Mouse (Mus musculus) bone marrow macrophage, adult 2 months (primary cell): Measurements from ENCODE around the gene Mtmr4. TPM values are rescaled to one million over a fixed set of nuclear protein-coding genes. Genes with fewer than 3 reads are reported as not detected.

Experiments used
- H3K27ac ChIP-seq: 2 replicates; pipeline ENCODE4 v1.5.1; 2012; ENCODE audit warnings: low read depth, low read length; ENCODE audit not compliant: insufficient read depth
- H3K4me1 ChIP-seq: 2 replicates; pipeline ENCODE4 v1.6.1; 2012; ENCODE audit warnings: low read length; ENCODE audit not compliant: control insufficient read depth, insufficient read depth
- H3K4me3 ChIP-seq: 2 replicates; pipeline ENCODE4 v1.5.1; 2012; ENCODE audit warnings: mild to moderate bottlenecking, low read length, moderate library complexity; ENCODE audit not compliant: insufficient read depth
- CTCF ChIP-seq: IDR thresholded peaks from 2 replicates; pipeline ENCODE4 v1.5.1; 2012; ENCODE audit warnings: low read depth, mild to moderate bottlenecking, low read length, moderate library complexity
- POLR2A ChIP-seq: IDR thresholded peaks from 2 replicates; pipeline ENCODE4 v1.6.1; 2012; ENCODE audit warnings: mild to moderate bottlenecking, low read depth, low read length, borderline replicate concordance
- polyA plus RNA-seq: library from polyadenylated mRNA; stranded (reverse); fragments of >200 nt; gene quantifications from 2 replicates; pipeline ENCODE4 v1.2.4, GENCODE M21; 2012; ENCODE audit not compliant: missing spikeins, insufficient read depth, insufficient read length

The Mtmr4 gene
- polyA plus RNA-seq, 1 experiment = 16.3 TPM

DNA sequence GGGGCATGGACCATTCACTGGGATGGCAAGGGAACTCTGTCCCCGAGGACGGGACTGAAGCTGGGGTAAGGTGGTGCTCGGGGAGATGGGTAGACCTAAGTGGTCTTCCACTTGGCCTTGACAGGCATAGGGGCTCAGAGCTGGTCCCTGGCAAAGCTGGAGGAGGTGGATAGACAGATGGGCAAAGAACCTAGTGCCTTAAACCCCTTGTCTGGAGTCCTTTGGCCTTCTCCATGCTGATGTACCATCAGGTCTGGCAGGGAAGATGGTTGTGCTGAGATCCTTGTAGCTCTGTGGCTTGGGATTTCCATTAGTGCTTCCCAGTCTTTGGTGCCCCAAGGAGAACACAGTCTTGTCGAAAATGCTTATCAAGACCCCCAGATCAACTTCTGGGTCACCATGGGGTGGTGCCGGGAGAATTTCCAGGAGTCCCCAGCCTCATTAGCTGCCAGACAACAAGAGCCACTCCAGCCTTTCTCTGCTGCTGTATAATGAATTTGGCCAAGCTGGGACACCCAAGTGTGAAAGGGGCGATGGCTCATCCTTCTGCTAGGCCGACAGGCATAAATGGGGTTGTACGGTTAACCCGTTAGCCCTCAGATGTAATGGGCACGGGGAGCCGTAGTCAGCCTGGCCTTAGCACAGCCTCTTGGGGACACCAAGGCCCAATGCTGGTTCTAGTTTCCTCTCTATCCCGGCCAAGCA lies 10.6 kb upstream of the Mtmr4 start:
- TF ChIP-seq POLR2A = no peak
- no peak for TF ChIP-seq CTCF
- Histone ChIP-seq H3K4me1 (0 out of 2 replicates have a peak, but pooled peaks cover 2% of the 10 kb centered on the region), H3K27ac (no peak overlapping the region), H3K4me3 (no peak overlapping the region)

DNA sequence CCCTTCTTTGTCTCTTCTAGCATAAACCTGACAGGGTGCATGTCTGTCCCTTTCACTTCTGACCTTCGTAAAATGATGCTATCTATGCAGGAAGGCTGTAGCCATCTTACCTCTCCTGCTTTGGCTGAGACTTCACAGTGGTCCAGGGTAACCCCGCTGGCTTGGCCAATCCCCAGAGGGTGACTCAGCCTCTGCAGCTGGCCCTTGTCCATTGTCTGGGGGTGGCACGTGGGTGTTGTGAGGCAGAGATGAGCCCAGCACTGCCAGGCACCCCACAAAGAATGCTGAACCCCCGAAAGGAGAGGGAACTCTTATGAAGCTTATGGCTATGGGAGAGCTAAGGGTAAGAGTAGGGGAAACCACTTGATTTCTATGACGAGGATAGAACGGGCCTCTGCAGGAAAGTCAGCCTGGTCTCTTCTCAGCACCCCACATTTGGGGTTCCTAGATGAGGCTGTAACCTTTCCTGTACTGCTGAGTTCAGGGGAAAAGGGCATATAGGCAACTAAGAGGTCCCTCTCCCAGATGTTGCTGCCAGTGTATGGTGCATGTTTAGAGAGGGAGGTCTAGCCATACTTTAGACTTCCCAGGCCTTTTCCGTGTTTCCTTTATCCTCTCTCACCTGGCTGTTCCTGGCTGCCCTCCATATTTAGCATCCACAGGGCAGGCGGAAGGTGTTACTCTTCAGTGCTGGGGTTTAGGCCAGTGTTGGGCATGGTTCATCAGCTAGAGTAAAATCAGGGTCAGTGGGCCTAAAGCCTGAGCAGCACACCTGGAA lies 9.8 kb upstream of the Mtmr4 start:
- H3K4me1 ChIP-seq = 0 out of 2 replicates have a peak, but pooled peaks cover 1% of the 10 kb centered on the region
- H3K4me3 ChIP-seq = no peak overlapping the region
- H3K27ac ChIP-seq = no peak overlapping the region
- no peak for TF ChIP-seq POLR2A
- no peak for TF ChIP-seq CTCF

GRCm38 (mm10) chr11:87583291-87584034 lies 8.5 kb upstream of the Mtmr4 start:
- H3K4me3 ChIP-seq = no peak overlapping the region
- no peak for TF ChIP-seq POLR2A
- TF ChIP-seq CTCF = no peak

GRCm38 (mm10) chr11:87584711-87585505 lies 7.1 kb upstream of the Mtmr4 start:
- no peak overlapping the region for H3K27ac ChIP-seq
- TF ChIP-seq POLR2A (no peak), CTCF (no peak)
- H3K4me1 ChIP-seq = peaks cover 4% of the 10 kb centered on the region; the same call in 1 of the 2 replicates
- H3K4me3 ChIP-seq = no peak overlapping the region

More at GRCm38 (mm10) chr11:87583291-87584034, 8.5 kb upstream of the Mtmr4 start:
- Histone ChIP-seq H3K4me1 (no peaks in the 10 kb centered on the region), H3K27ac (no peak overlapping the region)

DNA sequence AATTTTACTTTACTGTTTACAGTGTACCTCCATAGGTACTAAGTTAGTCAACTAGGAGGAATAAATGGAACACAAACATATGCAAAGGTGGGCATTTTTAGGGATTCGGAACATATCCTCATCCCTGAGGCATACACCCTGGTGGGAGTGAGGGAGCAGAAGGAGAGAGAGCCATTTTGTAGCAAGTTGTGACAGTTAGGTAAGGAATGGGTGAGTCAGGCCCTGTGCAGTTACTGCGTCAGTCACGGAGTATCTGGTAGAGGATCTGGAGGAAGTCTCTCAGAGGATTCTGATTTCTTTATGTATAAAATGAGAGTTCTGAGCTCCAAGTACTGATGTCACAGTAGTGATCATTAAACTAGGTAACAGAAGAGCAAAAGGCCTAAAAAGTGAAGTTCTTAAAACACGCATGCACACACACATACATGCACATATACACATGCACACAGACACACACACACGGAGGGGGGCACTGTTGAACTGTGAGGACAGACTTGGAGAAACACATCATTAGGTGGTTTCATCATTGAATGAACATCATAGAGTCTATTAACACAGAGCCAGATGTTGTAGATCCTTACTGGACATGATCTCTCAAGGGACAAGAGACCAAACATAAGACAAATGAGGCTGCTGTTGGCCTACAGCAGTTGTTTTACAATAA lies 4.6 kb upstream of the Mtmr4 start:
- no peak overlapping the region for H3K4me3 ChIP-seq
- H3K27ac ChIP-seq = no peak overlapping the region
- peaks cover 8% of the 10 kb centered on the region; the same call in 1 of the 2 replicates for H3K4me1 ChIP-seq
- TF ChIP-seq POLR2A (no peak), CTCF (no peak)

DNA sequence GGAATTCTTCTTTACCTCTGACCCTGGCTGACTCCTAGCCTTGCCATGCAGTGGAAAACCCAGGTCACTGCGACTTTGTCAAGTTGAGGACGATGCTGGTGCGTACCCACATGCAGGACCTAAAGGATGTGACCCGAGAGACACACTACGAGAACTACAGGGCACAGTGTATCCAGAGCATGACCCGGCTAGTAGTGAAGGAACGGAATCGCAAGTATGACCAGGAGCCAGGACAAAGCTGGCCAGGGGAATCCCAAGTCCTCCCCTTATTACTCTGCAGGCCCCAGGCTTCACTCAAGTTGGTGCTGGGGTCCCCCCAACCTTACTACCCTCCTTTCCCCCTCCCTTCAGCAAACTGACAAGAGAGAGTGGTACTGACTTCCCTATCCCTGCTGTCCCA lies 2.4 kb upstream of the Mtmr4 start:
- Histone ChIP-seq H3K4me1 (peaks cover 11% of the 10 kb centered on the region; the same call in 1 of the 2 replicates), H3K4me3 (no peak overlapping the region), H3K27ac (no peak overlapping the region)
- no peak for TF ChIP-seq POLR2A
- TF ChIP-seq CTCF = no peak

DNA sequence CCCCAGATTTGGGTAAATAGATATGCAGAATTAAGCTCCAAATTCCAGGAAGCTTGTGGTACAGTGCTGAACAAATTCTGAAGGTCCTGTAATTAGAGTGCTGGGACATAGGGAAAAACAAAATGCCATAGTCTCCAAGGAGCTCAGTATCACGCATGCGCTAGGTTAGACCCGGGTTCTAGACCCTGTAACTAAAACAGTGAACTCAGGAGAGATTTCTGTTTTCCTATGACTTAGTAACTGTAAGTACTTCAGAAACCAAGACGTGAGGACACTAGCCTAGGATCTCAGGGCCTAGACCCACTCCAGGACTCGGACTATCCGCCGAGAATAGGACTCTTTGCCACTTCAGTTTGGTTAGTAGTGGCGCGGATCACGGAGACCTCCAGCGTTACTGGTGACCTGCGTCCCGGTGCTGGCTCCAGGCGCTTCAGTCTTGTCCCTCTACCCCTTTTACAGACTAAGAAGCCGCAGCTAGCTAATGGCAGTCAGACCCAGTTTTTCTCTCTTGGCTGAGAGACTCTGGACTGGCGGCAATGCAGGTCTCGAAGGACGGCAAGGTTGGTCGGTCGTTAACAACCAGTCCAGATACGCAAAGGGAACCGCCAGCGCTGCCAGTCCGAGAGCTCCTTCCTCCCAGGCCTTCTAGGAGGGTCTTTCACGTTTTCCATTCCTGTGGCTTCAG lies 979 bp upstream of the Mtmr4 start:
- TF ChIP-seq CTCF = no peak
- no peak for TF ChIP-seq POLR2A
- Histone ChIP-seq H3K4me1 (peaks cover 16% of the 10 kb centered on the region), H3K27ac (peak overlapping the region; percentile 86), H3K4me3 (peak overlapping the region; percentile 78)

GRCm38 (mm10) chr11:87592354-87592695 lies 363 bp downstream of the Mtmr4 start:
- peak overlapping the region; percentile 71 for H3K27ac ChIP-seq
- no peak; the same call in 1 of the 2 replicates for TF ChIP-seq CTCF
- no peak for TF ChIP-seq POLR2A
- H3K4me3 ChIP-seq = peak overlapping the region; percentile 89
- peaks cover 25% of the 10 kb centered on the region for H3K4me1 ChIP-seq
